Mouse (Mus musculus) gastrocnemius, postnatal 25 days (tissue): ENCODE measurements around the gene Gm17349. TPM values are rescaled to one million over a fixed set of nuclear protein-coding genes. Genes with fewer than 3 reads are reported as not detected.

Experiments
- DNase-seq: peaks from one replicate; pipeline ENCODE4 v3.0.0; 2022
- total RNA-seq, 2 experiments: library from RNA; stranded (reverse); gene quantifications; 1 replicate in 1 of 2; 2 replicates in 1 of 2; pipeline ENCODE4 v1.2.3; 2021

Gm17349 gene
- total RNA-seq, 2 experiments from 2014 or later: 1.6 TPM; not detected in 1

DNA sequence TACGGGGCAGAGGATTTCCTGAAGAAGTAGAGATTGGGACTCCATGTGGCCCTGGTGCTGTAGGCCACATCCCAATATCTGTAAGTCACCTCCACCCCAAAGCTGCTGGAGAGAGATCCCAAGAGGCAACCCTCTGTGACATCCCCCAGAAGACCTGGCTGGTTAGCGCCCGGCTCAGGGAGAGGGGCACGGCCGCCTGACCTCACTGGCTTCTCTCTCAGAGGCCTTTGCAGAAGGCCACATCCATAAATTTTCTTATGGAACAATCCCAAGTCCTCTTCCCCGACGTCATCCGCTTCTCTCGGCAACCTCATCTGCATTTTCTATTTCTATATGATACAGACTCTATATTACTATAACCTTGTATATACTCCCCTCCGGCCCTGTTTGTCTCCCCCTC, 5.6 kb downstream of the Gm17349 start:
- DNase-seq: no peak

DNA sequence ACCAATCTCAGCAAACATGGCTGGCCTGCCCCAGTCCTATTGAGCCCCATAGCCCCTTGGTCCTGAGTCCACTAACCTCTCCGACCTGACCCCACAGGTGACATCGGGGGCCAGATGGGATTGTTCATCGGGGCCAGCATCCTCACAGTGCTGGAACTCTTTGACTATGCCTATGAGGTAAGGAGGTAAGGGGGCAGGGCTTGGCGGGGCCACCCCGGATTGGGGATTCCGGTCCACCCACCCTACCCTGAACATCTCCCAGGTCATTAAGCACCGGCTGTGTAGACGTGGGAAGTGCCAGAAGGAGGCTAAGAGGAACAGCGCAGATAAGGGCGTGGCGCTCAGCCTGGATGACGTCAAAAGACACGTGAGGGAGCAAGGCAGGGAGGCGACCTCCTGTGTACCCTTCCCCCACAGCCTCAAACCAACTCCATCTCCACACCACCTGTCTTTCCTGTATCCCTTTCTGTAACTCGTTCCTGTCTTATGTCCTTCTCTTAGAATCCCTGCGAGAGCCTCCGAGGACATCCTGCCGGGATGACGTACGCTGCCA, 6.7 kb downstream of the Gm17349 start:
- DNase-seq: no peak

- no peak for DNase-seq
These were observed 8.0 kb downstream of the Gm17349 start for GRCm38 (mm10) chr15:99697309-99697708.

DNA sequence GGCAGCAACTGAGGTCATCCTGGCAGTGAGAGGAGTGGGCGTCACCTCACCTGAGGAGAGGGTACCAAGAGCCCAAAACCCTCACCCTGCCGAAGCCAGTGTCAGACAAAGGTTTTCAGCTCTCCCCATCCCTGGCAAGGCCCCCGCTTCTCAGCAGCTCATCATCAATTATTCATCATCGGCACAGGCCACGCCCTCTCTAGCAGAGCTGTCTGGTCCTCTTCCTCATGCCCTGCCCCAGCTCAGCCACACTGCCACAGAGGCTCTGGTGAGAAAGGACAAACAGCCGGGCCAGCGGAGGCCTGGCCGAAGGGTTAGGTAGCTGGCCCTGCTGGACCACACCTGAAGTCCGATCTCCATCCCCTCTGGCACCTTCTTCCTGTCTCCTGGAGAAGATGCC, 13.3 kb downstream of the Gm17349 start:
- no peak for DNase-seq

- DNase-seq: no peak
These were observed 14.4 kb downstream of the Gm17349 start for GRCm38 (mm10) chr15:99690924-99691323.

- no peak for DNase-seq
These were observed 16.6 kb downstream of the Gm17349 start for GRCm38 (mm10) chr15:99688712-99689111.

- DNase-seq: no peak
These were observed 21.1 kb downstream of the Gm17349 start for GRCm38 (mm10) chr15:99684156-99684555.

- no peak for DNase-seq
These were observed 22.4 kb downstream of the Gm17349 start for GRCm38 (mm10) chr15:99682880-99683279.

GRCm38 (mm10) chr15:99679008-99679407, 26.3 kb downstream of the Gm17349 start:
- DNase-seq: no peak

DNA sequence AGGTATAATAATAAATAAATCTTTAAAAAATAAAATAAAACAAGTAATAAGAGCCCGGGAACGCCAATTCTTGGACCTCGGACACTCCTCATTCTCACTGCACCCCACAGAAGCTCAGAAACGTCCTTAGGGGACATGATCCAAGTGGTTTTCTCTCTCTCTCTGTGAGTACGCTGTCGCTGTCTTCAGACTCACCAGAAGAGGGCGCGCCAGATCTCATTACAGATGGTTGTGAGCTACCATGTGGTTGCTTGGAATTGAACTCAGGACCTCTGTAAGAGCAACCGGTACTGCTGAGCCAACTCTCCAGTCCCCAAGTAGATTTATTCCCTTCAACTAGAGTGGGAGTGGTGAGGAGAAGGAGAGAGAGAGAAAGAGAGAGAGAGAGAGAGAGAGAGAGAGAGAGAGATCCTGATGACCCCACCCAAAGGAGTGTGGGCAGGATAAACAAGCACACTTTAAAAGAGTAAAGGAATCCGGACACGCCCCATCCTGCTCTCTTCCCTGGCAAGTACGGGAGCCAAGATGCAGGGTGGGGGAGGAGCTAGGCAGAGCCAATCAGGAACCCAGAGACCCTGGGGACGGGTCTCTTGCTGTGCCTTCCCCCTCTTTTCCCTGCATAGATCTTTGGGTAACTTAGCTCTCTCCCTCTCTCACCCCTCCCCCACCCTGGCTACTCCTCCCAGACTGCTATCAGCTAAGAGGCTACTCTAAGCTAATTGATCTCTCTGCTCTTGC, 27.1 kb downstream of the Gm17349 start:
- DNase-seq: no peak

DNA sequence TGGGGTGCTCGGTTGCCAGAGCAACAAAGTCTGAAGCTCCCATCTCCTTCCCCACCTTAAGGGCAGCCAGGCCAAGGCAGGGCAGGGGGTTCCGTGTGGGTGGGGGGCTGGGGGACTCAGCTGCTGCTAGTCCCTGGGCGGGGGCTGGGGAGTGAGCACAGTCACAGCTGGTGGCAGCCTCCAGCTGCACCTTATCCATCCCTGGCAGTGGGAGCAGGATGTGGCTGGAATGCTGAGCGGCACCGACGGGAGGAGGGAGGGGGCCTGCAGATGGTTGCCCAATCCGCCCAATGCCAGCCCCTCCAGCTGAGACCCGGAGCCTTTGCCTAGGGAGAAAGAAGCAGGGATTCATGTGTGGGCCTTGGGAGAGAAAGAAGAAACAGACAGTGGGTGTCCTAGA, 28.2 kb downstream of the Gm17349 start:
- DNase-seq: no peak

DNA sequence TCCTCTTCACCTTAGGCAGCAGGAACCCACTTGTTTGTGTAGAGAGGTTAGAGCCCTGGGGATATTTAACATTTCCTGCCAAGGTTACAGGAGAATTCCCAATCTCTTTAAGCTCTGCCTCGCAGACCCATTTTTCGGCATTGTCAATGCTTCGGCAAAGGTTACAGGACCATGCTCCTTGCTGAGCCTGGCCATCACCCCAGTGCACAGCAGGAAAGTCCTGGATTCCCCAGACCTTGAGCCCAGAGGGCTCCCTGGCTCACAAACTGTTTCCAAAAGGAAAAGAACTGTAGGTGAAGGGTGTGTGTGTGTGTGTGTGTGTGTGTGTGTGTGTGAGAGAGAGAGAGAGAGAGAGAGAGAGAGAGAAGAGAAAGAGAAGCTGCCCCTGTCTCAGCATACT, 30.4 kb downstream of the Gm17349 start:
- no peak for DNase-seq

DNA sequence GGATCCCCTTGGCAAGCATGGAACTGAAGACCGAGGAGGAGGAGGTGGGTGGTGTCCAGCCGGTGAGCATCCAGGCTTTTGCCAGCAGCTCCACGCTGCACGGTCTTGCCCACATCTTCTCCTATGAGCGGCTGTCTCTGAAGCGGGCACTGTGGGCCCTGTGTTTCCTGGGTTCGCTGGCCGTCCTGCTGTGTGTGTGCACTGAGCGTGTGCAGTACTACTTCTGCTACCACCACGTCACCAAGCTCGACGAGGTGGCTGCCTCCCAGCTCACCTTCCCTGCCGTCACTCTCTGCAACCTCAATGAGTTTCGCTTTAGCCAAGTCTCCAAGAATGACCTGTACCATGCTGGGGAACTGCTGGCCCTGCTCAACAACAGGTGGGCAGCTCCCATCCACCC, 33.5 kb downstream of the Gm17349 start:
- DNase-seq: no peak

GRCm38 (mm10) chr15:99670964-99671670, 34.2 kb downstream of the Gm17349 start:
- no peak for DNase-seq

GRCm38 (mm10) chr15:99670154-99670821, 35.0 kb downstream of the Gm17349 start, which contains the start of gene Asic1:
Gene Asic1, plus strand, starts transcription at chr15:99670368.
- DNase-seq: peak; percentile 61

GRCm38 (mm10) chr15:99669392-99669791, 35.9 kb downstream of the Gm17349 start:
- DNase-seq: no peak

- DNase-seq: peak; percentile 52
These were observed 36.4 kb downstream of the Gm17349 start for GRCm38 (mm10) chr15:99668881-99669280.

DNA sequence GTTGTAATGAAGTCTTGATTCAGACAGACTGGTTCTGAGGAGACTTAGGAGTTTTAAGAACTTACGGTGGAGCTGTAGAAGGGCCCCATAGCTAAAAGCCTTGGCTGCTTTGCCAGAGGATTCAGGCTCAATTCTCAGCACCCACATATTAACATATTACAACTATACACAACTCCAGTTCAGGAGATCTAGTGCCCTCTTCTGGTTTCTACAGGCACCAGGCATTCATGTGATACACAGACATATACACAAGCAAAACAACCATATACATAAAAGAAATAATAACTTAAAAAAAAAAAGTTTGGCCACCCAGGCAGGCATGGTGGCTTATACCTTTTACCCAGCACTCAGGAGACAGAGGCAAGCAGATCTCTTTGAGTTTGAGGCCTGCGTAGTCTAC, 37.7 kb downstream of the Gm17349 start:
- DNase-seq: no peak

DNA sequence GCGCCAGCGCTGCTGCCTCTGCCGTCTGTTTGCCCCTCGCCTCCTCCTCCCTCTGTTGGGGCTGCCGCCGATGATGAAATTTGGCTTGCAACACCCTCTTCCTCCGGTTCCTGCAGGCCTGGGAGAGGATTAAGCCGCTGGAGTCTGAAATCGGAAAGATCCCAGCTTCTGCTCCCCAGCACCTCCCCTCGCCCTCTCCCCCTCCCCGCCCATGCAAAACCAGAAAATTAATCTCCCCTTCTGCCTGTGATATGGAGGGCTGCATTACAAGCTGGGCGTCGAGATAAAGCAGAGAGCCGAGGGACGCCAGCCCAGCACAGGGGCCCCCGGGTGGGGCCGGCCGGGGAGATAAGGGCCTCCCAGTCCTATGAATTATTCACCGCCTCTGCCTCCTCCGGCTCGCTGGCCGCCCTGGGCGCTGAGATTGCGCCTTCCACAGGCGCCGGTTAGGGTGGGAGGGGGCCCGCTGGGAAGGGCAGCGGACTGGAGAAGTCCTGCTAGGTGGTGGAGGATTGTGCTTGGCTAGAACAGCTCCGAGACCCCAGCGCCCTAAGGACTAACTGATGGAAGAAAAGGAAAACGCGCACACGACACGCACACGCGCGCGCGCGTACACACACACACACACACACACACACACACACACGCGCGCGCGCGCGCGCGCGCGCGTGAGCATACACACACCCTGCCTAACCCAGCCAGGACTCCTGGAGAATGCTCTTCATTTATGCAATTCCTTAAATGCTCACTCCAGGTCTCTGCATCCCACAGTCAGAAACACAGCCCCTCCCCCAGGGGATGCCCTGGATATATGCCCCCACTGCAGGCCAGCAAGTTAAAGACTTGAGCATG, 40.5 kb downstream of the Gm17349 start:
- peak; percentile 42 for DNase-seq

DNA sequence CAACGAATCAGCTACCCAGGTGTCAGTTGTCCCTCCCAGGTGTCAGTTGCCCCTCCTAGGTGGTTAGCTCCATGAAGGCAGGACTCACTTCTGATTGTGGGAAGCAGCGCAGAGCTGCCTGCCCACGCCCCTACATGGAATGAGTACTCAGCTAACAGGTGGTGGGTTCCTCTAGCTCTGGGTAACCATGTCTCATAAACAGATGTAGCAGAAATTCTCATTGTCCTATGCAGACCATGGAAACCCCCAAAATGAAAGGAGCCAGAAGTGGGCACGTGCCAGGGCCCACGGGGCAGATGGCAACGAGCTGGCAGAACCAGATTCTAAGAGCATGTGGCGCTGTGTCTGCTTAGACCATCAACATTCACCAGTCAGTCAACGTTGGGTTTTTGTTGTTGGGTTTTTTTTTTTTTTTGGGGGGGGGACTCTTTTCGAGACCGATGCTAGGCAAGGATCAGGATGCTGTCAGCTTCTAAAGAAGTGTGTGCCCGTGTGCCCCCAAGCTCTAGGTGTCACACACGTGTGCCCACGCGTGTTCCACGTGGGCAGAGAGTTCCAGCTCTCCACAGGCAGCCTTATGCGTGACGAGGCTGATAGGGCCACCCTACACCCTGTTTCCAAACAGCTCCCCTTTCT, 41.2 kb downstream of the Gm17349 start:
- DNase-seq: no peak

DNA sequence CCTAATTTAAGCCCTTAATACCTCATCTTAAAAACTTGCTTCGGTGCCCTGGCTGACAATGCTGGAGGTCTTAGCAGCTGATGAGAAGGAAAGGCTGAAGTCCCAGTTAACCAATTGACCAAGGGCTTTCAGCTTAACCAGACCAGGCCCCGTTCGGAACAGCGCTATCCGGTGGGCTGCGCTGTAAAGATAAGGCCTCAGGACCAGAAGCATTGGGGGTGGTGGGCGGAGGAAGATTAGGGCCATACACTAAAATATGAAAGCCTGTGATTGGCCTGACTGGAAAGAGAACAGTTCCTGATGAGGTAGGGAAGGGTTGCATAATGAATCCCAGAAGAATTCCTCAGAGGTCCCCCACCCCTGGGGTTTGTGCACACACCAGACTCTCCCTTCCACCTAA, 42.9 kb downstream of the Gm17349 start:
- DNase-seq: no peak
